Mouse (Mus musculus) stomach, postnatal 0 days (tissue): ENCODE results near the gene Mrnip.

Source experiments
- CTCF ChIP-seq: IDR thresholded peaks from 2 replicates; pipeline ENCODE4 v1.5.1; 2016; ENCODE audit warnings: antibody characterized with exemption, low read depth, mild to moderate bottlenecking, moderate library complexity
- EP300 ChIP-seq: optimal IDR thresholded peaks from 2 replicates; pipeline ENCODE3; 2016; ENCODE audit warnings: antibody characterized with exemption

DNA sequence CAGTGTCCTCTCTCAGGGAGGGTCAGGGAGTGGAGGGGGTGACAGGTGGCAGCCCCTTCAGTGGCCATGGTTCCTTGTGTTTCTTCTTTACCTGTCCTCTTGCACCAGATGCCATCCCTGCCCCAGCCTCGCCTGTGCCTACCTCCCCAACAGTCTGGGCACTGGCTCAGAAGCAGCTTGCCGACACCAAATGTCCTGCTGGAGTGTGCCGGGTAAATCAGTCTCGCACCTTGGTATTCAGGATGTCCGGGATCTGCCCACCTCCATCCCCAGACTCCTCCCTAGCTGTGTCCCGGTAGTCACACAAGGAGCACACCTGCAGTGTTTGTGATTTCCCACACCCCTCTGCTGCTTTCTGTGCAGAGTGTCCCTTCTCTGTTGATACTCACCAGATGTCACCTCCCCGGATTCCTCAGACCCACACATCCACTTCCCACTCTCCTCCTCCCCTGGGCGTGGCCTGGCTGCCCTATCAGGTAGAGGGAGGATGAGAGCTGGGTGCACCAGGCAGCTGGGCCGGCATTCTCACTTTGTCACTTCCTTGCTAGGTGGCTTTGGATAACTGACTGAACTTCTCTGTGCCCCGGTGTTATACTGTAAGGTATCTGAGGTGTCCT lies 35.9 kb upstream of the Mrnip start:
- TF ChIP-seq CTCF (no peak), EP300 (no peak)
